Mouse (Mus musculus) monocyte, adult 5-6 weeks (primary cell): ENCODE measurements around the gene Gm20379. TPM values are rescaled to one million over a fixed set of nuclear protein-coding genes. Genes with fewer than 3 reads are reported as not detected.

ENCODE experiments used
- ATAC-seq: fragments of 153-309, 156-312 bp; replicated peaks from 2 replicates; pipeline ENCODE4 v1.8.0; 2017; ENCODE audit warnings: mild to moderate bottlenecking; ENCODE audit not compliant: low TSS enrichment, insufficient number of reproducible peaks, severe bottlenecking, poor library complexity, low FRiP score
- total RNA-seq: library from RNA; stranded (forward); fragments of 200-1000, 200-491, 200-594 nt; gene quantifications from 3 replicates; pipeline ENCODE4 v1.2.3, GENCODE M21; 2017

Gm20379 gene
- total RNA-seq, 1 experiment from 2014 or later = not detected

DNA sequence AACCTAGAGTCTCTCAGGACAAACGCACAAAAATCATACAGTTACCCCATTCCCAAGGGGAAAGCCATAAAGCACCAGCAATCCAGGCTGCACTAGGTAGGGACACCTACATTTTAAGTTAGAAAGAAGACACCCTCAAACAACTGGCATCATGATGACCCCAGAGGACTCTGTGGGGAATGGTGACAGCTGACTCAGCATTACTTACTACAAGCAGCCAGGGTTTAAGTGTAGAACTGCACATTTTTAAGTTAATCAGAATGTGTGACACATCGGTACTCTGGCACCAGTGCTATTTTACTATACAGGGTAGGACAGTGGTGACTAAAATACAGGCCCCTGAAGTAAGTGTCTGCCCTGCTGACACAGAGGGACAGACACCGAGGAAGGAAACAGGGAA, 24.8 kb downstream of the Gm20379 start:
- no peak for ATAC-seq

GRCm38 (mm10) chr13:92332103-92332879, 26.5 kb downstream of the Gm20379 start:
- no peak for ATAC-seq

DNA sequence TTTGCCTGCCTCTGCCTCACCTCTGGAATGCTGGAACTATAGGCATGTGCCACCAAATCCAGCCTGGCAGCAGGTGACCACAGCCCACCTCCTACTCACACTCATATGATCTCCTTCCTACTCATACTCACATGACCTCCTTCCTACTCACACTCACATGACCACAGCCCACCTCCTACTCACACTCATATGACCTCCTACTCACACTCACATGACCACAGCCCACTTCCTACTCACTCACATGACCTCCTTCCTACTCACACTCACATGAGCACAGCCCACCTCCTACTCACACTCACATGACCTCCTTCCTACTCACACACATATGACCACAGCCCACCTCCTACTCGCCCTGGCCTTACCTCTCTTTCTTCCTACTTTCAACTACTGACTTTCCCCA, 31.1 kb downstream of the Gm20379 start:
- peak; percentile 35 for ATAC-seq

GRCm38 (mm10) chr13:92337773-92338462, 32.1 kb downstream of the Gm20379 start:
- ATAC-seq = no peak

- no peak for ATAC-seq
Measured at GRCm38 (mm10) chr13:92339787-92340186, 34.0 kb downstream of the Gm20379 start.

DNA sequence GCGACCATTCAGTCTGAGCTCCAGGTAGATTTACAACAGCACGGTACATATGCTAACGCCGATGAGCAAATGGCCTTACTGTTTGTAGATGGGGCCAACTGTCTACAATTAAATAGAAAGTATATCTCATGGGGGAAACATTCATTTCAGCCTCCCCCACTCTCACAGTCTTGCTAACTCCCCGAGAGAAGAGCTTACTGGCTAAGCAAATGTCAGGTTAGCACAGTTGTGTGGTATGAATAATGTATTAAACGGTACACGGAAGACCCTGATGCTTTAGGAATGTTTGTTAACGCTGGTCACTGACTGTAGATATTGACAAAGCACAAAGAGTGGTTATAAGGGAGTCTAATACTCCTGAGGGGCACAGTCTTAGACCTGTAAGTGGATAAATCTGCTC, 38.3 kb downstream of the Gm20379 start:
- ATAC-seq = no peak

DNA sequence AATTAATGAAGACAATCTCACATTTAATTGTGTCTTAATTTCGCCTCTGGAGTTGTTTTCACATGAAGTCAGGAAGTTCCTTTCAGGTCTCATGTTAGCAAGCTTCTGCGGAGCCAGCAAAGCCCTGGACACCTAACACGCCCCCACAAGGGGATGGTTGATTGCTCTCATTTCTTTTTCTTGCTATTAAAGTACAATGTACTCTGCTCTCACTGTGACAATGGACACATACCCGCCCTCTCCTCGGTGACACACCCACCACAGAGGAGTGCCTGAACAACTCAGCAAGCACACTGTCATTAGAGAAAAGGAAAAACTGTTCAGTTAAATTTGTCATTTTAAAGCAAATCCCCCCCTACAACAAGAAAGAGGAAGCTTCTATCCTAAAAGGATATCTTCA, 40.6 kb downstream of the Gm20379 start:
- no peak for ATAC-seq

GRCm38 (mm10) chr13:92351100-92351499, 45.3 kb downstream of the Gm20379 start:
- no peak for ATAC-seq

GRCm38 (mm10) chr13:92353956-92354355, 48.2 kb downstream of the Gm20379 start:
- no peak for ATAC-seq

DNA sequence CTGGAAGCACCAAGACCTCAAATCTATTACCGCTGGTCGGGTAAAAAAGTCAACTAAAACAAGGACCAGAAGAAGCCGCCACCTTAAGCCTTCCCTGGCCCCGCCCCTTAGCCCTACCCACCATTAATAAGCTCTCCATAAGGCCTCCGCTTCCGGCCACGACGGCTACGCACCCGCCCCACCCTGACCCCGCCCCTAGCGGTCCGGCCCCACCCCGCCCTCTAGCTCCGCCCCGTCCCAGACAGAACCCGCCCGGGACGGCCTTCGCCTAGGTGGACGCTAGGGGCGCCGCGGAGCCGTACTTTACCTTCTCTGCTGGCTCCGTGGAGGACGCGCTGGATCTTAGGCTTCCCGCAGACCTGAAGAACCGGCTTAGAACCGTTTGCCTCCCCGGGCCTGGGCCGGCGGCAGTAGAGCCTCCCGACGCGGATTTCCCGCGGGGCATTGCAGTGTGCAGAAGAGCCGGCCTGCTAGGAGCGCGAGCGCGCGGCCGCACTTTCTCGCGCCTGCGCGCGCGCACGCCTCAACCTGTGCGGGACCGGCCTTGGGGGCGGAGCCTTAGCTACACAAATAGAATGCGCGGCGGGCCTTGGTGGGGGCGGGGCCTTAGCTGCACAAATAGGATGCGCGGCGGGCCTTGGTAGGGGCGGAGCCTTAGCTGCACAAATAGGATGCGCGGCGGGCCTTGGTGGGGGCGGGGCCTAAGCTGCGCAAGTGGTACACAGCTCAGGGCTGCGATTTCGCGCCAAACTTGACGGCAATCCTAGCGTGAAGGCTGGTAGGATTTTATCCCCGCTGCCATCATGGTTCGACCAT, 48.9 kb downstream of the Gm20379 start, which contains the start of the genes Dhfr and Msh3:
Dhfr (plus strand) TSS at position 271 of the 816 bp plus-strand sequence.
Msh3 (minus strand) TSS at position 548 of the 816 bp plus-strand sequence.
- ATAC-seq = peak; percentile 88

GRCm38 (mm10) chr13:92355272-92355643, 49.5 kb downstream of the Gm20379 start:
- no peak for ATAC-seq

GRCm38 (mm10) chr13:92356376-92356775, 50.6 kb downstream of the Gm20379 start:
- ATAC-seq = no peak

Other genes starting within 250 kb of the Gm20379 start
- gene Rasgrf2, start 174.3 kb upstream of the Gm20379 start, total RNA-seq = 4.1 to 10.9 TPM (median 5.1 TPM) in 3 replicates
- gene Dhfr, start 48.7 kb downstream of the Gm20379 start, total RNA-seq = 0.21 to 2.3 TPM (median 0.95 TPM) in 3 replicates
- gene Msh3, start 49.0 kb downstream of the Gm20379 start, total RNA-seq = 20.4 to 46.6 TPM (median 29.4 TPM) in 3 replicates
- gene Ankrd34b, start 119.9 kb downstream of the Gm20379 start, total RNA-seq = not detected in 3 replicates
- gene Fam151b, start 178.0 kb downstream of the Gm20379 start, total RNA-seq = 9.9 to 14.8 TPM (median 14.0 TPM) in 3 replicates
- gene Zfyve16, start 224.9 kb downstream of the Gm20379 start, total RNA-seq = 15.9 to 28.8 TPM (median 18.5 TPM) in 3 replicates